Mouse (Mus musculus): ENCODE measurements at regions not wholly inside any gene's neighbourhood (a gene's known extent, or its start where the extent isn't known, plus 50 kb on each side); places are given as distances from the start of the nearest gene placed in this dataset.

- no peak overlapping the region for H3K27ac ChIP-seq
- H3K9me3 ChIP-seq = no peaks in the 10 kb centered on the region
- no peaks in the 10 kb centered on the region for H3K36me3 ChIP-seq
- H3K4me3 ChIP-seq = no peak overlapping the region
- H3K9ac ChIP-seq = no peak overlapping the region
- H3K4me2 ChIP-seq (replicated peaks) = no peak overlapping the region
- no peaks in the 10 kb centered on the region for H3K4me1 ChIP-seq
- no peaks in the 10 kb centered on the region for H3K27me3 ChIP-seq
- ATAC-seq (ENCODE audit: insufficient number of reproducible peaks, insufficient read depth, low FRiP score, low TSS enrichment) = no peak
- 79% methylated on average over 7 of the region's 7 CpGs for WGBS
Measured at GRCm38 (mm10) chr13:71532796-71533351, 430.6 kb downstream of the Irx1 start.

GRCm38 (mm10) chr13:71529397-71530122, 434.0 kb downstream of the Irx1 start:
- Histone ChIP-seq H3K36me3 (no peaks in the 10 kb centered on the region), H3K27ac (no peak overlapping the region), H3K4me1 (no peaks in the 10 kb centered on the region), H3K4me3 (no peak overlapping the region), H3K27me3 (no peaks in the 10 kb centered on the region), H3K9ac (no peak overlapping the region), H3K9me3 (no peaks in the 10 kb centered on the region), H3K4me2 (replicated peaks) (no peak overlapping the region)
- 55% methylated on average over 14 of the region's 14 CpGs for WGBS
- ATAC-seq (ENCODE audit: insufficient number of reproducible peaks, insufficient read depth, low FRiP score, low TSS enrichment) = no peak

GRCm38 (mm10) chr13:71517776-71518175, 445.7 kb downstream of the Irx1 start:
- no peak overlapping the region for H3K9ac ChIP-seq
- H3K36me3 ChIP-seq = no peaks in the 10 kb centered on the region
- H3K4me2 ChIP-seq (replicated peaks) = no peak overlapping the region
- no peaks in the 10 kb centered on the region for H3K27me3 ChIP-seq
- no peak overlapping the region for H3K27ac ChIP-seq
- no peaks in the 10 kb centered on the region for H3K4me1 ChIP-seq
- WGBS = 75% methylated on average over 1 of the region's 1 CpGs
- no peak for ATAC-seq (ENCODE audit: insufficient number of reproducible peaks, insufficient read depth, low FRiP score, low TSS enrichment)
- H3K4me3 ChIP-seq = no peak overlapping the region
- H3K9me3 ChIP-seq = no peaks in the 10 kb centered on the region

DNA sequence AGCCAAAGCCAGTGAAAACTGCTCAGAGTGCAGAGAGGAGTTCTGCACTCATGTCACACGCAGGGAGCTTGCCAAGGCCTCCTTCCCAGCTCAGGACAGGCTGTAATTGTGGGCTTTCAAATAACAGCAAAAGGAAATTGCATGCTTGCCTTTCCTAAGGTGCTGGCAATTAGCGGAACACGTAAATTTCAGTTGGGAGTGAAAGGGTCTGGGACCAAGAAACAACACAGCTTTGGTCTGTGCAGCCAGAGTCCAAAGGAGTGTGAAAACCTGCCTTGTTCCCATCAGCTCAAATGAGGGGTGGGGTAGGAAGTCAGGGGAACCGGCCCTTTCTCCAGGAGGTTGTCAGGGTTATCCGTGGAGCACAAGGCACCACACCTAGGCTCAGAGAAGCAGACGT, 450.3 kb downstream of the Irx1 start:
- H3K9me3 ChIP-seq = no peaks in the 10 kb centered on the region
- H3K4me3 ChIP-seq = no peak overlapping the region
- WGBS = 33% methylated on average over 6 of the region's 6 CpGs
- H3K36me3 ChIP-seq = no peaks in the 10 kb centered on the region
- H3K4me1 ChIP-seq = no peaks in the 10 kb centered on the region
- no peak for ATAC-seq (ENCODE audit: insufficient number of reproducible peaks, insufficient read depth, low FRiP score, low TSS enrichment)
- no peak overlapping the region for H3K27ac ChIP-seq
- 0 out of 2 replicates have a peak, but pooled peaks cover under 1% of the 10 kb centered on the region for H3K27me3 ChIP-seq
- no peak overlapping the region for H3K9ac ChIP-seq
- no peak overlapping the region for H3K4me2 ChIP-seq (replicated peaks)

DNA sequence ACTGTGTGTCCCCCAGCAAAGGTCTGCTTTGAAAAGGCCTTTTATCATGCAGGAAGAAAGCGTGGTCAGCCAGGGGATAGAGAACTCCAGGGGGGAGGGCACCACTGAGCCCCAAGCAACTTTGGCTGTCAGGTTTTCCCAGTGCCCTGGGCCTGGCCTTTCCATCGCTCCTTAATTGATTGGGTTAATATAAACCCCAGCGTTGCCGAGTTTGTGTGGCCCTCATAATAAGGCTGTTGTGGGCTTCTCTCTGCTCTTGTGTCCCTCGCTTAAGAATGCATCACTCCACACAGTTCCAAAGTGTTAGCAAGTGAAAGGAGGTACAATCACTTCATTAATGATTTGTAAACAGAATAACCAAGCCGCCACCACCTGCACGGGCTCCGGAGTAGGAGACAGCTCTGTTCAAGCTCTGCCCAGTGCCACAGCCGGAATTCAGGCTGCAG, 455.5 kb downstream of the Irx1 start:
- Histone ChIP-seq H3K27ac (no peak overlapping the region), H3K36me3 (no peaks in the 10 kb centered on the region), H3K4me3 (no peak overlapping the region), H3K27me3 (peaks cover 10% of the 10 kb centered on the region; the same call in 1 of the 2 replicates), H3K4me2 (replicated peaks) (no peak overlapping the region; the same call in 1 of the 2 replicates), H3K9me3 (no peaks in the 10 kb centered on the region), H3K9ac (no peak overlapping the region), H3K4me1 (peaks cover 4% of the 10 kb centered on the region; the same call in 1 of the 2 replicates)
- no peak for ATAC-seq (ENCODE audit: insufficient number of reproducible peaks, insufficient read depth, low FRiP score, low TSS enrichment)
- WGBS = 18% methylated on average over 9 of the region's 9 CpGs

- no peaks in the 10 kb centered on the region for H3K9me3 ChIP-seq
- 18% methylated on average over 10 of the region's 10 CpGs for WGBS
- no peaks in the 10 kb centered on the region for H3K36me3 ChIP-seq
- peaks cover 4% of the 10 kb centered on the region; the same call in 1 of the 2 replicates for H3K4me1 ChIP-seq
- H3K27me3 ChIP-seq = peaks cover 10% of the 10 kb centered on the region; the same call in 1 of the 2 replicates
- no peak overlapping the region for H3K27ac ChIP-seq
- no peak overlapping the region for H3K9ac ChIP-seq
- H3K4me2 ChIP-seq (replicated peaks) = peak overlapping the region; percentile 32
- H3K4me3 ChIP-seq = no peak overlapping the region
- 0 out of 2 replicates have a peak, but pooled peaks have one; percentile 47 for ATAC-seq (ENCODE audit: insufficient number of reproducible peaks, insufficient read depth, low FRiP score, low TSS enrichment)
Measured at GRCm38 (mm10) chr13:71507421-71507931, 456.0 kb downstream of the Irx1 start.

GRCm38 (mm10) chr13:71506777-71507176, 456.7 kb downstream of the Irx1 start:
- no peaks in the 10 kb centered on the region for H3K9me3 ChIP-seq
- no peak overlapping the region for H3K27ac ChIP-seq
- ATAC-seq (ENCODE audit: insufficient number of reproducible peaks, insufficient read depth, low FRiP score, low TSS enrichment) = no peak
- no peak overlapping the region for H3K4me3 ChIP-seq
- no peak overlapping the region for H3K9ac ChIP-seq
- no peak overlapping the region for H3K4me2 ChIP-seq (replicated peaks)
- peaks cover 10% of the 10 kb centered on the region; the same call in 1 of the 2 replicates for H3K27me3 ChIP-seq
- H3K4me1 ChIP-seq = peaks cover 4% of the 10 kb centered on the region; the same call in 1 of the 2 replicates
- WGBS = 29% methylated on average over 7 of the region's 7 CpGs
- no peaks in the 10 kb centered on the region for H3K36me3 ChIP-seq

GRCm38 (mm10) chr13:71489773-71490172, 473.8 kb downstream of the Irx1 start:
- no peak for ATAC-seq (ENCODE audit: insufficient number of reproducible peaks, insufficient read depth, low FRiP score, low TSS enrichment)
- no peaks in the 10 kb centered on the region for H3K4me1 ChIP-seq
- H3K9me3 ChIP-seq = no peaks in the 10 kb centered on the region
- no peak overlapping the region for H3K9ac ChIP-seq
- H3K4me2 ChIP-seq (replicated peaks) = no peak overlapping the region
- 62% methylated on average over 6 of the region's 6 CpGs for WGBS
- no peaks in the 10 kb centered on the region for H3K36me3 ChIP-seq
- H3K27ac ChIP-seq = no peak overlapping the region
- H3K4me3 ChIP-seq = no peak overlapping the region
- H3K27me3 ChIP-seq = 0 out of 2 replicates have a peak, but pooled peaks cover 5% of the 10 kb centered on the region

DNA sequence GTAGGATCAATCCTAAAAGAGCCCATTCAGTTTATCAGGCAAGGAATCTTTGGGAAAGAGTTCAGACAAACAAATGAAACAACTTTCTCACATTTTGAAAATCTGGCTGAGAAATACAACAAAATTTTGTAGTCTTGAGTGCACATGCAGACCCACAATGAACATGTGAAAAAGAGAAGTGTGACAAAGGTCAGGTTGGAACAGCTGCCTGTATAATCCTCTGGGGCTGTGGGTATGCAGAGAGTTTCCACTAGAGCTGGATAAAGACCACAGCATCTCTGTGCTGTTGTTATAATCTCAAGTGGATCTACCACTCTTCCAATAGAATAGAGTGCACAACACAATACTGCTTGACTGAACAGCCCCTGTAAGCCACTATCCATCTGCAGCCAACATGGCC, 482.3 kb downstream of the Irx1 start:
- Histone ChIP-seq H3K36me3 (no peaks in the 10 kb centered on the region), H3K4me1 (no peaks in the 10 kb centered on the region), H3K4me2 (replicated peaks) (no peak overlapping the region), H3K9ac (no peak overlapping the region), H3K27me3 (no peaks in the 10 kb centered on the region), H3K9me3 (no peaks in the 10 kb centered on the region), H3K4me3 (no peak overlapping the region), H3K27ac (no peak overlapping the region)
- no peak for ATAC-seq (ENCODE audit: insufficient number of reproducible peaks, insufficient read depth, low FRiP score, low TSS enrichment)

GRCm38 (mm10) chr13:71461552-71461951, 502.0 kb downstream of the Irx1 start:
- no peak overlapping the region for H3K27ac ChIP-seq
- no peak for ATAC-seq (ENCODE audit: insufficient number of reproducible peaks, insufficient read depth, low FRiP score, low TSS enrichment)
- H3K27me3 ChIP-seq = peaks cover 29% of the 10 kb centered on the region
- no peak overlapping the region for H3K9ac ChIP-seq
- no peak overlapping the region for H3K4me2 ChIP-seq (replicated peaks)
- H3K9me3 ChIP-seq = no peaks in the 10 kb centered on the region
- no peak overlapping the region for H3K4me3 ChIP-seq
- H3K4me1 ChIP-seq = peaks cover 16% of the 10 kb centered on the region; the same call in 1 of the 2 replicates
- WGBS = 60% methylated on average over 3 of the region's 3 CpGs
- no peaks in the 10 kb centered on the region for H3K36me3 ChIP-seq

- no peaks in the 10 kb centered on the region for H3K36me3 ChIP-seq
- ATAC-seq (ENCODE audit: insufficient number of reproducible peaks, insufficient read depth, low FRiP score, low TSS enrichment) = no peak
Measured at GRCm38 (mm10) chr13:71460607-71461006, 502.9 kb downstream of the Irx1 start.

GRCm38 (mm10) chr13:71460097-71460496, 503.4 kb downstream of the Irx1 start:
- Histone ChIP-seq H3K4me2 (replicated peaks) (no peak overlapping the region), H3K4me3 (no peak overlapping the region), H3K27me3 (peaks cover 33% of the 10 kb centered on the region), H3K36me3 (no peaks in the 10 kb centered on the region), H3K9ac (no peak overlapping the region), H3K27ac (no peak overlapping the region), H3K9me3 (no peaks in the 10 kb centered on the region), H3K4me1 (peaks cover 16% of the 10 kb centered on the region; the same call in 1 of the 2 replicates)
- ATAC-seq (ENCODE audit: insufficient number of reproducible peaks, insufficient read depth, low FRiP score, low TSS enrichment) = no peak
- 24% methylated on average over 9 of the region's 9 CpGs for WGBS

More at GRCm38 (mm10) chr13:71460607-71461006, 502.9 kb downstream of the Irx1 start:
- WGBS = 84% methylated on average over 2 of the region's 2 CpGs
- no peak overlapping the region for H3K4me2 ChIP-seq (replicated peaks)
- H3K27ac ChIP-seq = no peak overlapping the region
- H3K9ac ChIP-seq = no peak overlapping the region
- H3K4me1 ChIP-seq = peaks cover 16% of the 10 kb centered on the region; the same call in 1 of the 2 replicates
- H3K4me3 ChIP-seq = no peak overlapping the region
- no peaks in the 10 kb centered on the region for H3K9me3 ChIP-seq
- H3K27me3 ChIP-seq = peaks cover 33% of the 10 kb centered on the region
